Mouse (Mus musculus): ENCODE data around the gene Smarcc1. TPM values are rescaled to one million over a fixed set of nuclear protein-coding genes. Genes with fewer than 3 reads are reported as not detected.
A peak's percentile ranks its signal among the peaks of the same experiment; 100 is the strongest.

Gene Smarcc1
- polyA plus RNA-seq, 1 experiment from 2014 or later, result 190 TPM

DNA sequence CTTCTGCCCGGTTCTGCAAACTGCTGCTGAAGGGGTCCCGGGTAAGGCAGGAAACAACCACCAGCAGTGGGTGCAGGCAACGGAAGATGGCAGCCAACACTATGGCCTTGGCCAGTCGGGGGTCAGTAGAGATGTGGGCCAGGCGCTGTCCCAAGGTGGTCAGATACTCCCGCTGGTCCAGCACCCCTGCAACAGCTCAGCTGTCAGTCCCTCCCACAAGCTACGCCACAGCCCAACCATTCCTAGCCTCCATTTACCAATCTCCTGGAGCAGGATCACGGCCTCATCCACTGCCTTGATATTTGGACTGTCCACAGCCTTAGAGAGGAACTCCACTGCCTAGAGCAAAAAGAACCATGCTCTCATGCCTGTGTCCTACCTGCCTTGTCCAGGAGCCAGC lies 31.8 kb upstream of the Smarcc1 start:
- Histone ChIP-seq H3K9ac (ENCODE audit: low read length) (no peak overlapping the region), H3K27me3 (ENCODE audit: control insufficient read depth, insufficient read depth, low read length) (no peaks in the 10 kb centered on the region), H3K4me3 (ENCODE audit: low read depth, low read length) (no peak overlapping the region), H3K9me3 (ENCODE audit: control insufficient read depth, low read length) (no peaks in the 10 kb centered on the region), H3K4me2 (ENCODE audit: low read depth, low read length, severe bottlenecking) (no peak overlapping the region), H3K27ac (ENCODE audit: low read depth, low read length) (no peak overlapping the region), H3K36me3 (ENCODE audit: control insufficient read depth, insufficient read depth, low read length) (peaks cover 40% of the 10 kb centered on the region), H3K4me1 (replicated peaks; ENCODE audit: control insufficient read depth, insufficient read depth, low read length) (no peaks in the 10 kb centered on the region)
- peak; percentile 49 for DNase-seq (ENCODE audit: low spot score)
- WGBS, result 93% methylated on average over 8 of the region's 8 CpGs
- ATAC-seq (replicated peaks; ENCODE audit: low FRiP score), result no peak

- no peaks in the 10 kb centered on the region for H3K9me3 ChIP-seq (ENCODE audit: control insufficient read depth, low read length)
- no peaks in the 10 kb centered on the region for H3K4me1 ChIP-seq (replicated peaks; ENCODE audit: control insufficient read depth, insufficient read depth, low read length)
- H3K36me3 ChIP-seq (ENCODE audit: control insufficient read depth, insufficient read depth, low read length), result peaks cover 38% of the 10 kb centered on the region
- no peaks in the 10 kb centered on the region for H3K27me3 ChIP-seq (ENCODE audit: control insufficient read depth, insufficient read depth, low read length)
- H3K9ac ChIP-seq (ENCODE audit: low read length), result no peak overlapping the region
- no peak overlapping the region for H3K4me2 ChIP-seq (ENCODE audit: low read depth, low read length, severe bottlenecking)
- no peak for ATAC-seq (replicated peaks; ENCODE audit: low FRiP score)
- H3K27ac ChIP-seq (ENCODE audit: low read depth, low read length), result no peak overlapping the region
- DNase-seq (ENCODE audit: low spot score), result no peak
- H3K4me3 ChIP-seq (ENCODE audit: low read depth, low read length), result no peak overlapping the region
- WGBS, result 83% methylated on average over 4 of the region's 4 CpGs
Measured at GRCm38 (mm10) chr9:110093303-110093702, 24.2 kb upstream of the Smarcc1 start.

GRCm38 (mm10) chr9:110094761-110095160 lies 22.7 kb upstream of the Smarcc1 start:
- no peaks in the 10 kb centered on the region for H3K9me3 ChIP-seq (ENCODE audit: control insufficient read depth, low read length)
- H3K9ac ChIP-seq (ENCODE audit: low read length), result no peak overlapping the region
- H3K27me3 ChIP-seq (ENCODE audit: control insufficient read depth, insufficient read depth, low read length), result no peaks in the 10 kb centered on the region
- H3K4me3 ChIP-seq (ENCODE audit: low read depth, low read length), result no peak overlapping the region
- ATAC-seq (replicated peaks; ENCODE audit: low FRiP score) (no peak), DNase-seq (ENCODE audit: low spot score) (no peak)
- H3K4me2 ChIP-seq (ENCODE audit: low read depth, low read length, severe bottlenecking), result no peak overlapping the region
- H3K27ac ChIP-seq (ENCODE audit: low read depth, low read length), result no peak overlapping the region
- H3K4me1 ChIP-seq (replicated peaks; ENCODE audit: control insufficient read depth, insufficient read depth, low read length), result no peaks in the 10 kb centered on the region
- peaks cover 33% of the 10 kb centered on the region for H3K36me3 ChIP-seq (ENCODE audit: control insufficient read depth, insufficient read depth, low read length)
- 96% methylated on average over 4 of the region's 4 CpGs for WGBS

GRCm38 (mm10) chr9:110097791-110098190 lies 19.7 kb upstream of the Smarcc1 start:
- Histone ChIP-seq H3K4me2 (ENCODE audit: low read depth, low read length, severe bottlenecking) (no peak overlapping the region), H3K4me1 (replicated peaks; ENCODE audit: control insufficient read depth, insufficient read depth, low read length) (peaks cover 6% of the 10 kb centered on the region; the same call in 1 of the 2 replicates), H3K9ac (ENCODE audit: low read length) (no peak overlapping the region), H3K4me3 (ENCODE audit: low read depth, low read length) (no peak overlapping the region), H3K27me3 (ENCODE audit: control insufficient read depth, insufficient read depth, low read length) (no peaks in the 10 kb centered on the region), H3K27ac (ENCODE audit: low read depth, low read length) (no peak overlapping the region), H3K9me3 (ENCODE audit: control insufficient read depth, low read length) (no peaks in the 10 kb centered on the region), H3K36me3 (ENCODE audit: control insufficient read depth, insufficient read depth, low read length) (peaks cover 18% of the 10 kb centered on the region; the same call in 1 of the 2 replicates)
- ATAC-seq (replicated peaks; ENCODE audit: low FRiP score) (no peak), DNase-seq (ENCODE audit: low spot score) (no peak)
- 82% methylated on average over 3 of the region's 3 CpGs for WGBS

DNA sequence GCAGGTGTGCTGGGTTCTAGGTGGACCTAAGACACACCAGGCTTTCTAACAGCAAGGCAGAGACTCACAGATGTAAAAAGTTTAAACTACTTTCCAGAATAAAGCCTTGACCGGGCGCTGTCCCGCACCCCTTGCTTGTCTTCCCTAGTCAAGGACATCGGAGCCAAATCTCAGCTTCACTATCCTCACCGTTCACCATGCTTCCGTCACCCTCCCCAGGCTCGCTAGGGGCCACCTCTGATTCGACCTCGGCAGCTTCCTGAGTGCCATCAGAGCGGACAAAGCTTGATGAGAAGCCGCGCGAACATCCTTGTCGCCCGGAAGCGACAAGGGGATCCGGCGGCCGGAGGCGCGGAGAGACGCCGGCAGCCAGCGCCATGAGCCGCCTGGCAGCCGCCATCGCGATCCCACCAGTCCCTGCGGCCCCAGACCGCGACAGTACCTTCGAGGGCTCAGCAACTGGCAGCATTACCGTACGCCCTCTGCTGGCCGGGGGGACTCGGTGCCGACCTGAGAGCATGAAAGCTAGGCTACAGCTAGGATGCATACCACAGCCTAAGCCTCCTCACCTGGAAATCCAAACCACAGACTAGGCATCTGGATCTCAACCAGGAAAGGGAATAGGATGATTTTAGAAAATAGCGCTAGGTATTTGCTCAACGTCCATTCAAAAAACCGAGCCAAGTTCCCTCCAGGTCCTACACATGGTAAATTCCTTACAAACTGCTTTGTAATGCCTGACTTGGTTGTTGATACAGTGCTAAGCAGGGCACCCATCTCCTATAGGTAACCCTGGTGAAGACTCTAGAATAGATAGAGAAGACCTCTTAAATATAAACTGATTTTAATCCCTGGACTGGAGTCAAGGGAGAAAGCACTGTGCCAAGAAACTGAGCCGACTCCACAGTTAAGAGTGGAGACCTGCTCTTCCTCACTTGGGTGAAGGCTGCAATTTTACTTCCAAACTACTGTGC lies 16.6 kb upstream of the Smarcc1 start:
- Histone ChIP-seq H3K27ac (ENCODE audit: low read depth, low read length) (no peak overlapping the region; the same call in 1 of the 2 replicates), H3K36me3 (ENCODE audit: control insufficient read depth, insufficient read depth, low read length) (peaks cover 14% of the 10 kb centered on the region; the same call in 1 of the 2 replicates), H3K27me3 (ENCODE audit: control insufficient read depth, insufficient read depth, low read length) (no peaks in the 10 kb centered on the region), H3K4me1 (replicated peaks; ENCODE audit: control insufficient read depth, insufficient read depth, low read length) (peaks cover 6% of the 10 kb centered on the region; the same call in 1 of the 2 replicates), H3K4me2 (ENCODE audit: low read depth, low read length, severe bottlenecking) (peak overlapping the region; percentile 72), H3K4me3 (ENCODE audit: low read depth, low read length) (peak overlapping the region; percentile 69), H3K9ac (ENCODE audit: low read length) (peak overlapping the region; percentile 81), H3K9me3 (ENCODE audit: control insufficient read depth, low read length) (no peaks in the 10 kb centered on the region)
- ATAC-seq (replicated peaks; ENCODE audit: low FRiP score), result peak; percentile 93
- 3% methylated on average over 41 of the region's 41 CpGs for WGBS
- DNase-seq (ENCODE audit: low spot score), result peak; percentile 95

GRCm38 (mm10) chr9:110116353-110116976 lies 1.0 kb upstream of the Smarcc1 start:
- H3K9me3 ChIP-seq (ENCODE audit: control insufficient read depth, low read length), result no peaks in the 10 kb centered on the region

GRCm38 (mm10) chr9:110117779-110118139 lies 251 bp downstream of the Smarcc1 start, which contains the start of gene Dhx30:
Gene Dhx30 (minus strand): TSS chr9:110117830.
- H3K27me3 ChIP-seq (ENCODE audit: control insufficient read depth, insufficient read depth, low read length), result no peaks in the 10 kb centered on the region
- 1% methylated on average over 17 of the region's 17 CpGs for WGBS
- H3K27ac ChIP-seq (ENCODE audit: low read depth, low read length), result peak within 1 kb of the TSS; percentile 92
- peaks cover 6% of the 10 kb centered on the region; the same call in 1 of the 2 replicates for H3K4me1 ChIP-seq (replicated peaks; ENCODE audit: control insufficient read depth, insufficient read depth, low read length)
- ATAC-seq (replicated peaks; ENCODE audit: low FRiP score), result no peak
- DNase-seq (ENCODE audit: low spot score), result no peak
- H3K4me3 ChIP-seq (ENCODE audit: low read depth, low read length), result peak within 1 kb of the TSS; percentile 87
- peak within 1 kb of the TSS; percentile 96 for H3K9ac ChIP-seq (ENCODE audit: low read length)
- H3K9me3 ChIP-seq (ENCODE audit: control insufficient read depth, low read length), result no peaks in the 10 kb centered on the region
- H3K4me2 ChIP-seq (ENCODE audit: low read depth, low read length, severe bottlenecking), result peak within 1 kb of the TSS; percentile 75
- H3K36me3 ChIP-seq (ENCODE audit: control insufficient read depth, insufficient read depth, low read length), result peaks cover 3% of the 10 kb centered on the region; the same call in 1 of the 2 replicates

More at GRCm38 (mm10) chr9:110116353-110116976, 1.0 kb upstream of the Smarcc1 start:
- Histone ChIP-seq H3K4me1 (replicated peaks; ENCODE audit: control insufficient read depth, insufficient read depth, low read length) (peaks cover 6% of the 10 kb centered on the region; the same call in 1 of the 2 replicates), H3K36me3 (ENCODE audit: control insufficient read depth, insufficient read depth, low read length) (peaks cover 3% of the 10 kb centered on the region; the same call in 1 of the 2 replicates), H3K27me3 (ENCODE audit: control insufficient read depth, insufficient read depth, low read length) (no peaks in the 10 kb centered on the region), H3K4me3 (ENCODE audit: low read depth, low read length) (peak overlapping the region; percentile 87), H3K27ac (ENCODE audit: low read depth, low read length) (peak overlapping the region; percentile 92), H3K4me2 (ENCODE audit: low read depth, low read length, severe bottlenecking) (peak overlapping the region; percentile 75), H3K9ac (ENCODE audit: low read length) (peak overlapping the region; percentile 96)
- no peak; the same call in 1 of the 2 replicates for ATAC-seq (replicated peaks; ENCODE audit: low FRiP score)
- WGBS, result 11% methylated on average over 10 of the region's 10 CpGs
- DNase-seq (ENCODE audit: low spot score), result peak; percentile 60

GRCm38 (mm10) chr9:110118249-110118648 lies 741 bp downstream of the Smarcc1 start:
- H3K4me3 ChIP-seq (ENCODE audit: low read depth, low read length), result peak overlapping the region; percentile 87
- H3K27ac ChIP-seq (ENCODE audit: low read depth, low read length), result no peak overlapping the region
- DNase-seq (ENCODE audit: low spot score), result no peak
- H3K9ac ChIP-seq (ENCODE audit: low read length), result peak overlapping the region; percentile 96
- no peaks in the 10 kb centered on the region for H3K27me3 ChIP-seq (ENCODE audit: control insufficient read depth, insufficient read depth, low read length)
- no peak for ATAC-seq (replicated peaks; ENCODE audit: low FRiP score)
- no peaks in the 10 kb centered on the region for H3K9me3 ChIP-seq (ENCODE audit: control insufficient read depth, low read length)
- WGBS, result 32% methylated on average over 1 of the region's 1 CpGs
- H3K36me3 ChIP-seq (ENCODE audit: control insufficient read depth, insufficient read depth, low read length), result no peaks in the 10 kb centered on the region; the same call in 1 of the 2 replicates
- peaks cover 6% of the 10 kb centered on the region; the same call in 1 of the 2 replicates for H3K4me1 ChIP-seq (replicated peaks; ENCODE audit: control insufficient read depth, insufficient read depth, low read length)
- peak overlapping the region; percentile 75 for H3K4me2 ChIP-seq (ENCODE audit: low read depth, low read length, severe bottlenecking)

Data from forebrain, embryonic 11.5 days (tissue).